Mouse (Mus musculus) myocyte (in vitro differentiated cells): ENCODE measurements around the gene Otop1. TPM values are rescaled to one million over a fixed set of nuclear protein-coding genes. Genes with fewer than 3 reads are reported as not detected.

ENCODE experiments used
- polyA plus RNA-seq: library from polyadenylated mRNA; unstranded; fragments of >200 nt; fragmentation: generic; extraction: Trizol; gene quantifications from one replicate; pipeline ENCODE4 v1.2.1, GENCODE M21; 2012; ENCODE audit warnings: missing spikeins

The Otop1 gene
- polyA plus RNA-seq, 1 experiment: 0.10 TPM

Other genes with a start within 250 kb of the Otop1 start
- gene Stx18, start 237.2 kb upstream of the Otop1 start, polyA plus RNA-seq: 24.9 TPM
- gene Nsg1, start 116.1 kb upstream of the Otop1 start, polyA plus RNA-seq: 13.8 TPM
- 4.5 TPM for gene Zbtb49, start 55.5 kb upstream of the Otop1 start, polyA plus RNA-seq
- 21.2 TPM for gene Lyar, start 55.5 kb upstream of the Otop1 start, polyA plus RNA-seq
- 24.0 TPM for gene Tmem128, start 15.8 kb upstream of the Otop1 start, polyA plus RNA-seq
- not detected for gene Drd5, start 43.4 kb downstream of the Otop1 start, polyA plus RNA-seq
- 1.1 TPM for gene Slc2a9, start 227.2 kb downstream of the Otop1 start, polyA plus RNA-seq